Mouse (Mus musculus): Measurements from ENCODE around the gene Serpina11. TPM values are rescaled to one million over a fixed set of nuclear protein-coding genes. Genes with fewer than 3 reads are reported as not detected.
"Not testable (repeated sequence)": the region's sequence is repeated elsewhere in the genome, so short reads cannot be mapped to it uniquely, and the experiment has no call there.

Gene Serpina11
- total RNA-seq, 2 experiments from 2014 or later, result 0.22 to 0.77 TPM

DNA sequence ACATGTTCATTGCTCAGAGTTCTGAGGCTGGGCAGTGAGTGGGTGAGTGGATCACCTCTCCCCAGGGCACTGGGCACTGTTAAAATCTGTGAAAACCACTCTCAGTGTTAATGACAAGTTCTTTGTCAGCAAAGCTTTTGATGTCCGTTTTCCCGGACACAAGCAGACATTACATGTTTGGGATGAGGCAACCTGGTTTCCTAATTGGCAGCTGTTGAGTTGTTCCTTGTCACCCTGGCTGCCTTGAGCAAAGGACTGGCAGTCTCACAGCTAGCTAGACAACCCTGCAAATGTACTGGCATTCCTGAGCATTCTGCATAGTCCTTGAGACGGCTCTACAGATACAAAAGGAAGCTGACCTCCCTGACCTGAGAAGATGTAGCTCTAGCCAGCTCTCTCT, 12.7 kb downstream of the Serpina11 start:
- no peak for ATAC-seq (ENCODE audit: poor library complexity, severe bottlenecking)

- no peak for ATAC-seq (ENCODE audit: poor library complexity, severe bottlenecking)
These were observed 18.7 kb downstream of the Serpina11 start for GRCm38 (mm10) chr12:103971080-103971479.

DNA sequence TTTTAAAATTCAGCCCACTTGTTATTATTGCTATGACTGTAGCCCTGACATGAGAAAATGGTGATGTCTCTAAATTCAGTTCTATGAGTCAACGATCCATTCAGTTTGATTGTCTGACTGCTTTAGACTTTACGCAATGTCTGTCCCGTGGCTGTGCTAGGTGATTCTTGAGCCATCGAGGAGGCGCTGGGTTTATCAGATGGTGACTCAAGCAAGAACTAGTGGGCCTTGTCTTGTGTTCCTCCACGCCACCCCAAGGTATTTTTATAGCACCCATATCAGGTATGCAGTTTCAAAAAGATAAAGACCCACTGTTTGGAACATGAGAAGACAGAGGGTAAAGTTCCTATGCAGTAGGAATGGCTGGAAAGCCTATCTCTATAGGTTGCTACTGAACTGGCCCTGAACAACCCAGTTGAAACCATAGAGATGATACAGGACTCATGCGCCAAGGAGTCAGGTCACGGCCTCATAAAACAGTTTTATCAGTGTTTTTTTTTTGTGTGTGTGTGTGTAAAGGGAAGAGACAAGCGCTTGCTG, 20.1 kb downstream of the Serpina11 start:
- no peak for ATAC-seq (ENCODE audit: poor library complexity, severe bottlenecking)

- no peak for ATAC-seq (ENCODE audit: poor library complexity, severe bottlenecking)
These were observed 23.0 kb downstream of the Serpina11 start for GRCm38 (mm10) chr12:103966761-103967160.

DNA sequence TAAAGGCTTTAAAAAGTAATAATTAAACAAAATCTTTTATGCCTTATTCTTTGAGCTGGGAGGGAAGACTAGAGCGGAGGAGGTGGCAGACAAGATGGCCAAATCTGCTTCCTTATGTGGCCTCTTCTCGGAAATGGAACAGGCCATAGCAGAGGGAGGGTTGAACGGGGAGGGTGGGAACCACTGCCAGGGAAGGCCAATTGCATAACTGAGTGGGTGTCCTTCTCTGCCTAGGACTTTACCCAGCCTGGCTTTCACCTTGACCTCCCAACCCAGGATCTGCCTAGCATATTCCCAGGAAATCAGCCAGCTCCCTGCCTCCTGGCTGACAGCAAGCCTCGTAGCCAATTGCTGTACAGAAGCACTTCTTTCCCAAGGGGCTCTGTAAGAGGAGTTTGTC, 26.5 kb downstream of the Serpina11 start:
- no peak for ATAC-seq (ENCODE audit: poor library complexity, severe bottlenecking)

- no peak for ATAC-seq (ENCODE audit: poor library complexity, severe bottlenecking)
These were observed 26.9 kb downstream of the Serpina11 start for GRCm38 (mm10) chr12:103962860-103963259.

DNA sequence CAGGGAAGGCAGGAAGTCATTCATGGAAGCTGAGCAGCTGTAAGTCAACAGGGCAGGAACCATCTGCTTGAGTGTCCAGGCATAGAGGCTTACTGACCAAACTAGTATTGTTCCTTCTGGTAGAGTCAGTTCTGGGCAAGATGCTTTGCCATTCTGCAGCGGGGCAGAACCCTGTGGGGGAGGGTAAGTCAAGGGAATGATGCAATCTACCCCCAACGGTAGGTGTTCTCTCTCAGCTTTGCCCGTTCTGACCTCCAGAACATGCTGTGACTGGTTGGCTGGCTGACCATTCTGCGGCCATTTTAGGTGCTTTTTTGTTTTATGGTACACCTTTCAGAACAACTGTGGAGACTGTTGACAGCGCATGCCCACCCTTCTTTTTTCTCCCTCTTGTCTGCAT, 27.4 kb downstream of the Serpina11 start:
- no peak for ATAC-seq (ENCODE audit: poor library complexity, severe bottlenecking)

DNA sequence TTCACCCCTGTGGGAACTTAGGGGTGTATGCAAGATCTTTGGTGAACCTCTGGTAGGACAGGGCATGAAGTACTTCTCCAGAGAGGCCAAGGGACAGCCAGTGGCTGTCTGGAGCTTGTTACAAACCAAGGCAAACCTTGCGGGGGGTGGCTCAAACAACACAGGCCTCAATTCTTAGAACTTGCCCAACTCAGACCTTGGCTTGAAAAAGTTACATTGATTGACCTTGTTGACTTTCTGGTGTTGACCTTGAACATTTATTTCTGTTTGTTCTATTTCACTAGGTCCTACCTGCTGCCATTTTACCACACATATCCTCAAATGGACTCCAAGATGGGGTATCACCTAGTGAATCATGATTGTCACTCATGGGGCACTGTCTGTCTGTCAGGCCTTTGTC, 28.0 kb downstream of the Serpina11 start:
- ATAC-seq (ENCODE audit: poor library complexity, severe bottlenecking), result no peak

DNA sequence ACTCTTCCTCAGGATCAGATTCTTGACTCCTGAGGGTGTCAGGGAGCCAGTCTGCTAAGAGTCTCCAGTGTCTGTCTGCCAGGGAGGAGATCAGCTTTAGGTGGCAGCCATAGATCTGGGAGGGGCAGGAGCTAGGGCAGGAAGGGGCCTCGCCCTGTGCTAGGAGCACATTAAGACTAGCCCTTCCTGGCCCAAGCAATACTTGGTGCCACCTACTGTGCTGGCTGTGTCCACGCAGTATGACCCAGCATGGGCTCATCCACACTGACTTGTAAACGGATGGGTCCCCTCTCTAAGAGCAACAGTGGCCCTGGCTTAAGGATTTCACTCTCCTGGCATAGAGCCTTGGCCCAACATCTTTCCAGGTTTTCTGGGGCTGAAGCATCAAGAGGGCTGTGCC, 31.0 kb downstream of the Serpina11 start, which contains the start of gene Serpina1e:
TSS of gene Serpina1e (minus strand) at position 178 of the 400 bp plus-strand sequence.
- no peak for ATAC-seq (ENCODE audit: poor library complexity, severe bottlenecking)

DNA sequence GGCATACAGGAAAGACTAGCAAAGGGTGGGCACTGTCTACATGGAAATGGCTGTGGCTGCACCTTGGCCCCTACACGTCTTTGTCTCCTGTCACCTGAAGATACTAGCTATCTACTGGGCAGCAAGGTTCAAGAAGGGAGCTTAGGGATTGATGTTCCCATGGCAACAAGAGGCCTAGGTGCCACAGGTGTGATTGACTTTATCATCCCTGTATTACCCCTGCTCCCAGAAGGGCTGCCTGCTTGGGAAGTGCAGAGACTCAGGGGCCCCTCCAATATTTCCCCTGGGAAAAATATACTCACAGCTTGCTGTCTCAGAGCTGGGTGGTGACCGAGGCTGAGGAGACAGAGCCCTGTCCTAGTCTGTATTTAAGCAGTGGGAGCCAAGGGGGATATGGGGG, 33.2 kb downstream of the Serpina11 start:
- ATAC-seq (ENCODE audit: poor library complexity, severe bottlenecking), result not testable (repeated sequence)

DNA sequence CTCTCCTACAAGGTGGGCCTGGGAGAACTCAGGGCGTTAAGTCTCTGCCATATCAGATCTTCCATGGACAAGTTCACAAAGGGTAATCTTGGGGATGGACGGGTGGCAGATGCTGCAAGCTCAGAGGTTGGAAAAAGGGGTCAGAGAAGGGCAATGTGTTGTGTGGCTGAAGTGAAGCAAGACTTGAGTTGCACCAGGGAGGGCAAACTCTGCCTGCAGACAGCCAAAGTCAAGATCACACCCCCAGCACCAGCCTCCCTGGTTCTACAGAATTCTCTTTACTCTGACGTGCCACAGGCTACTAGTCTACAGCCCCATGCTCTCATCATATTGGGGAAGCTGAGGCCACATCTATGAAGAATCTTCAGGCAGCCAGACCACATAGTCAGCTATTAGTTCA, 36.8 kb downstream of the Serpina11 start:
- ATAC-seq (ENCODE audit: poor library complexity, severe bottlenecking), result not testable (repeated sequence)

- no peak for ATAC-seq (ENCODE audit: poor library complexity, severe bottlenecking)
These were observed 43.5 kb downstream of the Serpina11 start for GRCm38 (mm10) chr12:103946243-103946642.

Other genes with a start within 250 kb of the Serpina11 start
- gene Serpina1d, start 216.4 kb downstream of the Serpina11 start, total RNA-seq (2015), result not detected in 2 replicates
- gene Serpina1d, start 216.4 kb downstream of the Serpina11 start, total RNA-seq (2017), result not detected in 2 replicates
- gene Serpina1b, start 159.6 kb downstream of the Serpina11 start, total RNA-seq (2015), result not detected in 2 replicates
- gene Serpina1b, start 159.6 kb downstream of the Serpina11 start, total RNA-seq (2017), result not detected in 2 replicates
- not detected in 2 replicates for gene Serpina1a, start 126.4 kb downstream of the Serpina11 start, total RNA-seq (2015)
- gene Serpina1a, start 126.4 kb downstream of the Serpina11 start, total RNA-seq (2017), result not detected in 2 replicates
- gene Serpina1c, start 85.1 kb downstream of the Serpina11 start, total RNA-seq (2015), result not detected in 2 replicates
- not detected in 2 replicates for gene Serpina1c, start 85.1 kb downstream of the Serpina11 start, total RNA-seq (2017)
- gene Serpina1e, start 31.0 kb downstream of the Serpina11 start, total RNA-seq (2015), result not detected in 2 replicates
- not detected in 2 replicates for gene Serpina1e, start 31.0 kb downstream of the Serpina11 start, total RNA-seq (2017)
- gene Serpina9, start 23.8 kb upstream of the Serpina11 start, total RNA-seq (2015), result not detected in 2 replicates
- gene Serpina9, start 23.8 kb upstream of the Serpina11 start, total RNA-seq (2017), result not detected in 2 replicates
- 0.05 and 0.07 TPM in 2 replicates for gene Serpina12, start 54.5 kb upstream of the Serpina11 start, total RNA-seq (2015)
- gene Serpina12, start 54.5 kb upstream of the Serpina11 start, total RNA-seq (2017), result not detected in 2 replicates
- gene Serpina5, start 111.2 kb upstream of the Serpina11 start, total RNA-seq (2015), result not detected in 2 replicates
- gene Serpina5, start 111.2 kb upstream of the Serpina11 start, total RNA-seq (2017), result not detected in 2 replicates
- not detected in 2 replicates for gene Serpina3a, start 122.8 kb upstream of the Serpina11 start, total RNA-seq (2015)
- gene Serpina3a, start 122.8 kb upstream of the Serpina11 start, total RNA-seq (2017), result not detected in 2 replicates
- not detected in 2 replicates for gene Serpina3b, start 138.0 kb upstream of the Serpina11 start, total RNA-seq (2015)
- not detected in 2 replicates for gene Serpina3b, start 138.0 kb upstream of the Serpina11 start, total RNA-seq (2017)
- gene Serpina3c, start 163.9 kb upstream of the Serpina11 start, total RNA-seq (2015), result 0.40 TPM in 1 of 2 replicates, not detected in the other
- gene Serpina3c, start 163.9 kb upstream of the Serpina11 start, total RNA-seq (2017), result 0.45 TPM in 1 of 2 replicates, not detected in the other
- 1.2 and 1.5 TPM in 2 replicates for gene Serpina3f, start 224.6 kb upstream of the Serpina11 start, total RNA-seq (2015)
- 0.59 and 0.81 TPM in 2 replicates for gene Serpina3f, start 224.6 kb upstream of the Serpina11 start, total RNA-seq (2017)
- gene Serpina3g, start 246.3 kb upstream of the Serpina11 start, total RNA-seq (2015), result 4.2 and 4.7 TPM in 2 replicates
- 4.9 and 9.7 TPM in 2 replicates for gene Serpina3g, start 246.3 kb upstream of the Serpina11 start, total RNA-seq (2017)

Measured in megakaryocyte, adult 5-6 weeks (primary cell).